Mouse (Mus musculus) forebrain, embryonic 11.5 days (tissue): ENCODE measurements around the gene Pla2g4e. TPM values are rescaled to one million over a fixed set of nuclear protein-coding genes. Genes with fewer than 3 reads are reported as not detected.

Experiments used
- ATAC-seq: fragments of 200-750 bp; cut with Nextera tagmentation; replicated peaks from 2 replicates; pipeline ENCODE4 v1.8.0; 2017; ENCODE audit warnings: moderate TSS enrichment; ENCODE audit not compliant: low FRiP score
- DNase-seq: peaks from one replicate; pipeline ENCODE4 v3.0.0-alpha.2; 2017; ENCODE audit warnings: low spot score
- H3K27ac ChIP-seq: fragments of 300-500 bp; sonication (generic); 2 replicates; pipeline ENCODE4 v1.5.1; 2014; ENCODE audit warnings: low read depth, low read length
- H3K27me3 ChIP-seq: fragments of 300-500 bp; sonication (generic); 2 replicates; pipeline ENCODE4 v1.6.1; 2014; ENCODE audit warnings: mild to moderate bottlenecking, low read length, mixed read lengths; ENCODE audit not compliant: control insufficient read depth, insufficient read depth
- H3K36me3 ChIP-seq: fragments of 300-500 bp; sonication (generic); 2 replicates; pipeline ENCODE4 v1.6.1; 2014; ENCODE audit warnings: mild to moderate bottlenecking, low read length, moderate library complexity, mixed read lengths; ENCODE audit not compliant: control insufficient read depth, insufficient read depth
- H3K4me1 ChIP-seq: fragments of 300-500 bp; sonication (generic); replicated peaks from 2 replicates; pipeline ENCODE4 v1.6.1; 2014; ENCODE audit warnings: low read length, mixed read lengths; ENCODE audit not compliant: control insufficient read depth, insufficient read depth
- H3K4me2 ChIP-seq: fragments of 300-500 bp; sonication (generic); 2 replicates; pipeline ENCODE4 v1.6.1; 2014; ENCODE audit warnings: low read depth, mild to moderate bottlenecking, low read length, moderate library complexity, mixed read lengths; ENCODE audit not compliant: severe bottlenecking
- H3K4me3 ChIP-seq: fragments of 300-500 bp; sonication (generic); 2 replicates; pipeline ENCODE4 v1.5.1; 2014; ENCODE audit warnings: low read depth, low read length
- H3K9ac ChIP-seq: fragments of 300-500 bp; sonication (generic); 2 replicates; pipeline ENCODE4 v1.6.1; 2014; ENCODE audit warnings: low read length
- H3K9me3 ChIP-seq: fragments of 300-500 bp; sonication (generic); 2 replicates; pipeline ENCODE4 v1.6.1; 2016; ENCODE audit warnings: low read length, mixed read lengths; ENCODE audit not compliant: control insufficient read depth
- WGBS: fragments of 180-500 bp; shearing (Covaris S2); extraction: QIAGEN DNeasy Blood & Tissue Kit; methylation state at CpG from one replicate; pipeline ENCODE4 v1.1.7; 2014; 5-methylcytosine and 5-hydroxymethylcytosine counted together
- polyA plus RNA-seq: library from polyadenylated mRNA; unstranded; fragments of >200 nt; fragmentation: Nextera tagmentation; extraction: Ambion mirVana; gene quantifications from 2 replicates; pipeline ENCODE4 v1.2.1, GENCODE M21; 2014

Pla2g4e gene
- polyA plus RNA-seq, 1 experiment from 2014 or later, result 0.09 TPM

DNA sequence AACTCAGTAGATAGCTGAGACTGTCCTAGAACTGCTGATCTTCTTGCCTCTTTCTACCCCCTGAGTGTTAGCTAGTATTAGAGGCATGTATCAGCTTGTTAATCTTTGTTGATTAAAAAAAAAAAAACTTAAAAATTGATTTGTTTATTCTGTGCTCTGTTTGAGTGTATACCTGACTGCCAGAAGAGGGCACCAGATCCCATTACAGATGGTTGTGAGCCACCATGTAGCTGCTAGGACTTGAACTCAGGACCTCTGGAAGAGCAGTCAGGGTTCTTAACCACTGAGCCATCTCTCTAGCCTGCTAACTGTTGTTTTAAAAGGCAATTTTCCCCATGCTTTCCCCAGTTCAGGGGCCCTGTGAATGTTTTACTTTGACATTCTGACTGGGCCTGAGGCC, 66.2 kb downstream of the Pla2g4e start:
- Histone ChIP-seq H3K27ac (no peak overlapping the region), H3K4me3 (no peak overlapping the region), H3K4me1 (no peaks in the 10 kb centered on the region), H3K4me2 (no peak overlapping the region), H3K36me3 (no peaks in the 10 kb centered on the region), H3K9ac (no peak overlapping the region), H3K9me3 (no peaks in the 10 kb centered on the region), H3K27me3 (no peaks in the 10 kb centered on the region)
- no peak for DNase-seq
- no peak for ATAC-seq

DNA sequence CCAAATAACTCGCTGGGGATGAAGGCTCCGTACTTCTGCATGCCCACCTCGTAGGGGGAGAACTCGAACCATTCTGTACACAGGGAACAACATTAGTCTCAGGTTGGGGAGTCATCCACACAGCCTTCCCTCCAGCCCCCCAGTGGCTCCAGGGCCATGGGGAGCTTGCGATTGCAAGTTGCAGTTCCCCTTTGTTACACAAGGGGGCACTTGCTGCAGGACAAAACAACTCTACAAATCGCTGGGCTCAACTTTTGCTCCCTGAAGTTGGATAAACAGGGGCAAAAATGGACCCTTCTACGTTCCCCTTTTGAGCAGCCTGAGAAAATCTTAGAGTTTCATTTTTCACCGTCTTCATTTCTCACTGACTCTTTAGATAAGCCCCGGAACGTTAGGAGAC, 71.4 kb downstream of the Pla2g4e start:
- Histone ChIP-seq H3K9me3 (no peaks in the 10 kb centered on the region), H3K27me3 (no peaks in the 10 kb centered on the region), H3K9ac (no peak overlapping the region), H3K27ac (no peak overlapping the region), H3K36me3 (no peaks in the 10 kb centered on the region), H3K4me2 (no peak overlapping the region), H3K4me3 (no peak overlapping the region), H3K4me1 (no peaks in the 10 kb centered on the region)
- ATAC-seq, result no peak
- DNase-seq, result peak; percentile 72
- WGBS, result 23% methylated on average over 10 of the region's 10 CpGs

DNA sequence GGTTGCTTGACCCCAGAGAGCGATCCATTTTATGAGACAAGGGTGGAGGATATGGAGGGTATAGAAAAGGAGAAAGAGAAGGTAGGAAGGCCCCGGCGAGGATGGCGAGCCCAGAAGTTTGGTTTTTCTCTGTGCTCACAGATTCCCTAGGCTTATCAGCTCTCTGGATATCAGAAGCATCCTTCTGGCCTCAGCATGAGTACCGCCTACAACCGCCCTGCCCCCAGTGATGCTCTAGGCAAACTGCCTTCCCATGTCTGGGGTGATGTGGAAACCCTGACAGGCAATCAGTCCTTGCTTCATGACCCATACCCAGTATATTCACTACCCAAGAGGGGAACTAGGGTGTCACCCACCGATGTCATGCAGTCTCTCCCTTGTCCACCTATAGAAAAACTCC, 73.8 kb downstream of the Pla2g4e start:
- H3K4me1 ChIP-seq, result no peaks in the 10 kb centered on the region
- DNase-seq (no peak), ATAC-seq (no peak)
- 91% methylated on average over 7 of the region's 7 CpGs for WGBS
- H3K4me3 ChIP-seq, result no peak overlapping the region
- H3K27me3 ChIP-seq, result no peaks in the 10 kb centered on the region
- H3K9me3 ChIP-seq, result no peaks in the 10 kb centered on the region
- H3K27ac ChIP-seq, result no peak overlapping the region
- H3K4me2 ChIP-seq, result no peak overlapping the region
- no peaks in the 10 kb centered on the region for H3K36me3 ChIP-seq
- H3K9ac ChIP-seq, result no peak overlapping the region

DNA sequence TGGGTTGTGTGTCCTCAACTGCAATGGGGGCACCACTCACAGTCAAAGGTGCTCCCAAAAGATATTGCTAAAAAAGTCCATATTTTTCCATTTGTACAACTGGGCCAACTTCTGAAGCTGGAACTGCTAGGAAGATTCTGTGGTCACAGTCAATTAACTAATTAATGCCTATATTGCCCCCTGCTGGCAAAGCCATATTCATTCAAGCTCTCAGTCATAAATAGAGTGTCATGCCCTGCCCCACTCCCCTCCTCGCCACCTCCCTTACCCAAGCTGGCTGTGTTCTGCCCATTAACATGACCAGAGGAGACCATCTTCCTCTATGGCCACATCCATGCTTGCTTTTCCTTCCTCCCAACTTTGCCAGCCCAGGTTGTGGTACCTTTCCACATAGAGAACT, 74.4 kb downstream of the Pla2g4e start:
- DNase-seq, result no peak
- no peak for ATAC-seq
- H3K4me3 ChIP-seq, result no peak overlapping the region
- H3K4me2 ChIP-seq, result no peak overlapping the region
- 75% methylated on average over 1 of the region's 1 CpGs for WGBS
- H3K27ac ChIP-seq, result no peak overlapping the region
- no peaks in the 10 kb centered on the region for H3K27me3 ChIP-seq
- no peaks in the 10 kb centered on the region for H3K9me3 ChIP-seq
- H3K36me3 ChIP-seq, result no peaks in the 10 kb centered on the region
- H3K4me1 ChIP-seq, result no peaks in the 10 kb centered on the region
- H3K9ac ChIP-seq, result no peak overlapping the region

DNA sequence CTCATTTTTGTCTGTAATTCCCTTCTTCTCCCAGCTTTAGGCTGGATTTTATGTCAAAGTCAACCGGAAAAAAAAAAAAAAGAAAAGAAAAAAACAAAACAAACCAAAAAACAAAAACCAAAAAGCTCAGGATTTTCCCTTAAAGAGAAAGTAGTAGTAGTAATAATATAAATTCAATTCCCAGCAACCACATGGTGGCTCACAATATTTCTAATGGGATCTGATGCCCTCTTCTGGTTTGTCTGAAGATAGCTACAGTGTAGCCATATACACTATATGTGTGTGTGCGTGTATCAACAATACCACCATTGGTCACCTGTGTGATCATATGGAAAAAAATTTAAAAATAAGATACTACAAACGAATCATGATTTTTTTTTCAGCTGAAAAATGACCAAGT, 75.8 kb downstream of the Pla2g4e start:
- WGBS, result 83% methylated on average over 3 of the region's 3 CpGs
- ATAC-seq (no peak), DNase-seq (no peak)
- H3K4me2 ChIP-seq, result no peak overlapping the region
- H3K9ac ChIP-seq, result no peak overlapping the region
- H3K27ac ChIP-seq, result no peak overlapping the region
- H3K36me3 ChIP-seq, result no peaks in the 10 kb centered on the region
- H3K27me3 ChIP-seq, result no peaks in the 10 kb centered on the region
- no peaks in the 10 kb centered on the region for H3K9me3 ChIP-seq
- H3K4me3 ChIP-seq, result no peak overlapping the region
- H3K4me1 ChIP-seq, result no peaks in the 10 kb centered on the region

DNA sequence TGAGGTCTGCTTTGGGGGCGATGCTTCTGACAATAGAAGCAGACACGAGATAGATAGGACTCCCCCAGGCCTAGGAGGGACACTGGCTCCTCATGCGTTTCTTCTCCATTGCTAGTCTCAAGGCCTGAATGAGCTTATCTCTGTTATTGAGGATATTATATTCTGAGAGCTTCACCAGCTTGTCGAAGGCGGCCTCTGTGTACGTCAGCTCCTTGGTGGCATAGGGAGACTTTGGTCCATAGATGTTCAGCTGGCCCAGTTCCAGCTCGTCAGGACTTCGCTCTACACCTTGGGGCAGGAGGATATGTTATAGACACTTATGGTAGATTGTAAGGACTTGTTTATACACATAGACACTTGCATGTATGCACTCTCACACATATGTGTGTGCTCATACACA, 77.4 kb downstream of the Pla2g4e start:
- DNase-seq (no peak), ATAC-seq (no peak)
- Histone ChIP-seq H3K9me3 (no peaks in the 10 kb centered on the region), H3K9ac (no peak overlapping the region), H3K27me3 (no peaks in the 10 kb centered on the region), H3K4me1 (no peaks in the 10 kb centered on the region), H3K4me3 (no peak overlapping the region), H3K36me3 (no peaks in the 10 kb centered on the region), H3K27ac (no peak overlapping the region), H3K4me2 (no peak overlapping the region)
- 92% methylated on average over 8 of the region's 8 CpGs for WGBS

DNA sequence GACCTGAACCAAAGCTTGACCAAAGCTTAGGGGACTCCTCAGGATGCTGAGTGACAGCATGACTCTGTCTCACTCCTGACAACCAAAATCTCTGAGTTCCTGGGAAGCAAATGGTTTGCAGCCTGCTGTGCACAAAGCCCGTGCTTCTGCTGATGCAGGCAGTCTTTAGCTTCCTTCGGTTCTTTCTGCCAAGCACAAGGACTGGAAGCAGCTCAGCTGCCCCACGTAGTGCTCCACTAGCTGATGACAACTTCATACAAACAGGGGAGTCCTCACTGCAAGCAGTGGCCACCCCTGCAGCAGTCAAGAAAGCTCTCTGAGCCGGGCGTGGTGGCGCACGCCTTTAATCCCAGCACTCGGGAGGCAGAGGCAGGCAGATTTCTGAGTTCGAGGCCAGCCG, 79.7 kb downstream of the Pla2g4e start:
- Histone ChIP-seq H3K36me3 (no peaks in the 10 kb centered on the region), H3K4me3 (no peak overlapping the region), H3K27ac (no peak overlapping the region), H3K4me1 (no peaks in the 10 kb centered on the region), H3K4me2 (no peak overlapping the region), H3K27me3 (no peaks in the 10 kb centered on the region), H3K9me3 (no peaks in the 10 kb centered on the region), H3K9ac (no peak overlapping the region)
- 87% methylated on average over 10 of the region's 10 CpGs for WGBS
- no peak for DNase-seq
- ATAC-seq, result no peak

DNA sequence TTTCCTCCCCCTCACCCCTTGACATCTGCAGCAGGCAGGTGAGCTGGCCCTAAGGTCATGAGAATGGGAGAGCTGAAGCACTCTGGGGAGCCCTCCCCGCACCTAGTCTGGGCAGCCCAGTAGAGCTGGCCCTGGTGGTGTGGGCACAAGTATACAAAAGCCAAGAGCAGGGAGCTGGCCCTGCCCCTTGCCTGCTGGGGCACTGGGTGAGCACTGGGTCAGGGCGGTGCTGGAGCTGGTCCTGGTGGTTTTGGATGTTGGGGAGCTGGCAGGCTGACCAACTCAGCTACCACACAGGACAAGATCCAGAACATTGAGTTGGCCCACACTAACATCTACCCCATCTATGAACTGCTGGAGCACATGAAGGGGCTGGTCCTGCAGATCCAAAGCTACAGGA, 85.7 kb downstream of the Pla2g4e start:
- Histone ChIP-seq H3K27me3 (no peaks in the 10 kb centered on the region), H3K4me1 (no peaks in the 10 kb centered on the region), H3K27ac (no peak overlapping the region), H3K4me3 (no peak overlapping the region), H3K9ac (no peak overlapping the region), H3K36me3 (no peaks in the 10 kb centered on the region), H3K4me2 (no peak overlapping the region), H3K9me3 (no peaks in the 10 kb centered on the region)
- WGBS, result 91% methylated on average over 2 of the region's 2 CpGs
- ATAC-seq (no peak), DNase-seq (no peak)

DNA sequence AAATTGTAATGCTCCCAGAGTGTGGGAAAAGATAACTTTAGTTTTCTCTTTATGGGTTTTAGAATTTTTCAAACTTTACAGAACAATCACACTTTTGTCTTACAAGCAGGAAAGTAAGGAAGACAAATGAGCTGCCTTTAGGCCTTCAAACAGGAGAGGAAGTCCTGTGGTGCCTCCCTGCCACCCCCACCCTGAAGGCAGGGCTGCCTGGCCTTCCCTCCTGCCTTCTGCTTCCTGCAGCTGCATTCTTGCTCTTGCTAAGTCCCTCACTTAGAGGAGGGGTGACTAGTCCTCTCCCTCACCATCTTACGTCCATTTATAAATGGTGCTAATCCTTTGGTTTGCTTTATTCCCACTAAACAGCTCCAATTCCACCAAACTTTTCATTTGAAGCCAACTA, 86.3 kb downstream of the Pla2g4e start:
- Histone ChIP-seq H3K4me2 (no peak overlapping the region), H3K27me3 (no peaks in the 10 kb centered on the region), H3K9me3 (no peaks in the 10 kb centered on the region), H3K36me3 (no peaks in the 10 kb centered on the region), H3K4me3 (no peak overlapping the region), H3K27ac (no peak overlapping the region), H3K9ac (no peak overlapping the region), H3K4me1 (peaks cover 1% of the 10 kb centered on the region)
- DNase-seq, result no peak
- WGBS, result 20% methylated on average over 1 of the region's 1 CpGs
- no peak for ATAC-seq
